Mouse (Mus musculus): ENCODE data around the gene Car7.

Car7 gene

DNA sequence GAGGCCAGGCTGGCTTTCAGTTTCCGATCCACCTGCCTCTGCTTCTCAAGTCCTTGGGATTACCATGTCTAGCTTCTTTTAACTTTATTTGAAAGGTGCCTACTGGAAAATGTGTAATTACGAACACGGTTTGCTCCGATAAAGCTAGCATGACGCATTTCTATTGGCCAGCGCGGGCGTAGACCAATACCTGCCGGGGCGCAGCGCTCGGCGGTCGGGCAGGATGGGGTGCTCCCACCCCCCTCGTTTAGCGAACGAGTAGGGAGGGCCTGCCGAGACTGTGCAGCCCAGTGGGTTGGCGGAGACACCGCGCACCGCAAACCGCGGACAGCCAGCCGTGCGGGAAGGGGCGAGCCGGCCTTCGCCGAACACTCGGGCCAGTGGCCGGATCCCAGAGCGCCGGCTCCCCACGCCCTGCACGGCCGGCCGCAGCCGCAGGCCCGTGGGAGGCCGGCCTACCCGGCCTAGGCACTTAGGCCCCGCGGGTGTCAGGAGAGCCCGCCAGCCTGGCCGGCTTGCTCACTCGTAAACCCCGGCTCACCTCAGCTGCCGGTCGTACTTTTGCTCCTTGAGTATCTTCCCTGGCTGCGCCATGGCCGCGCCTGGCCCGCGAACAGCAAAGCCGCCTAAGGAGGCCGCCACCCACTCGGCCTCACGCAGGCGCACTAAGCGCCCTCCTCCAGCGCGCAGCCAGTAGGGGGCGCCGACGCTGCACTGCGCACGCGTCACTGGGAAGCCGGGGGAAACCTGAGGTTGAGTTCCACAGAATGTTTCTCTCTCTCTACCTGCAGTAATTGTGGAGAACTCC, at the start of gene Car7, which contains the start of gene Nae1:
Car7 (plus strand) TSS at position 719 of the 808 bp plus-strand sequence.
Nae1 (minus strand) TSS at position 667 of the 808 bp plus-strand sequence.
- peak; percentile 95 for DNase-seq (ENCODE audit: low spot score)

DNA sequence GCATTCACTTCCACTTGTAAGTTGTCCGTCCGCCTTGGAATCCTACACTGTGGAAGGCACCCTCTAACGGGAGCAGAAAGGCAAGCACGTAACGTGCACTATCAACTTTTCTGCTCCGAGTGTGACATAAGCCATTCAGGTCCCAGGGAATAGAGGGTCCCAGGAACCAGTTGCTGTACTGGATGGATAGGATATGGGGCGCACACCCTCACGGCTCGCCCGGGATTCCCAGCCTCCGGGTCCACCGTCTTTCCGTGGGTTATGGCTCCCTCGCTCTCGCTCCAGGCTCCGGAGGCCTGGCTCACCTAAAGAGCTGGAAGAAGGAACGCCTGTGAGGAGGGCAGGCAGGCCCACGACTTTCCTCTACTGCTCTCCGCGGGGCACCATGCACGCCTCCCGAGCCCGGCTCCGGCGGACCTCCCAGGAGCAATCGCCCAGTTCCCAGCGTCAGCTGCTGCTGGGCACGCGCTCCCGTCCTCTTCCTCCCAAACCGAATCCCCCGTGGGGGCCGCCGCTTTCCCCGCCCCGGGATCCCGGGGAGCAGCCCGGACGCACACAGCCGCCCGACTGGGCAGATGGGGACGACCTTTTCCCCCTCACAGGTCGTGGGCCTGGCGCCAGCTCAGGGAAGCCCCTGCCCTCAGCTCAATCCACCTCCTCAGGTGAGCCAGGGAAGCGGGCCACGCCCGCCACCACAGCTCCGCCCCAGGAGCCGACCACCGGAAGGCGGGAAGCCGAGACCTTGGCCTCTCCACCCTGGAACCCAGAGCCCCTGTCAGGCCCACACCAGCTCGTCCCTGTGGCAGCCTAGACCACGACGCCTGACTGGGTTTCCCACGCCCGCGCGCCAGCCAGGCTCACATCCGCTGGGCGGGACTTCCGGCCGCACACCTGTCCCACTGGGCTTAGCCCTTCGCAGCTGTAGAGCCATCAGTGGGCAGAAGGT, 25.2 kb upstream of the Car7 start, which contains the start of gene Terb1:
Terb1 (minus strand) TSS at position 850 of the 946 bp plus-strand sequence.
- DNase-seq (ENCODE audit: low spot score): peak; percentile 34

DNA sequence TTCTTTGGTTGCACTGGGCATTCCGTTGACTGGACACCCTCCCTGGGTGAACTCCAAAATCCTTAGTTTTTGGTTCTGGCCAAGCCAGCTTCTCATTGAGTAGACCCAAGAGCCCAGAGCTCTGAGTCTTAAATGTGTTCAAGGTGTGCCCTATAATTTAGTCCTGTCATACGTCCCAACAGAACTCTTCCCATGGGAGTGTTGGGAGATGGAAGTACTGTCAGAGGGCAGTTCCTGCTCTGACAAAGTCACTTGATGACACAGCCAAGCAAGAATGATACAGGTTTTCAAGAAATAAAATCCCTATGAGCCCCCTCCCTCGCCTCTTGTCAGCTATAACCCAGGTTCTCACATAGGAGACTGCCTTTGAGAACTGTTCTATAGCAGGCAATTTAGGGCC, 24.4 kb upstream of the Car7 start:
- DNase-seq (ENCODE audit: low spot score): no peak

DNA sequence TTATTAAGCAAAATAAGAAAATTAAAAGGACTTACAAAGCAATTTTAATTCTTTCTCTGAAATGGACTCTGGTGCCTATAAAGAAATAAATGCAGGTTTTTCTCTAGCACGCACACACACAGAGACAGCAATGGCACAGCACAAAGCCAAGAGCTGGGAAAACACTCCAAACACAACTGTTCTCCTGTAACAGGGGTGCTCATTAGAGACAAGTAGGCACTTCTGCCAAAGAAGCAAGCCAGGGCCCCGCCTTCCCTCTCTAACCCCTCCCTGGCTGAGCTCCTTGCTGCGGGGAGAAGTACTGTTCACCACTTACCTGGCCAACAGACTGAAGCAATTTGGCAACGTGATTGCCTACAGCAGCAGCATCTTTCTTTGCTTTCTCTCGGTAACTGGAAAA, 16.6 kb upstream of the Car7 start:
- no peak for DNase-seq (ENCODE audit: low spot score)

DNA sequence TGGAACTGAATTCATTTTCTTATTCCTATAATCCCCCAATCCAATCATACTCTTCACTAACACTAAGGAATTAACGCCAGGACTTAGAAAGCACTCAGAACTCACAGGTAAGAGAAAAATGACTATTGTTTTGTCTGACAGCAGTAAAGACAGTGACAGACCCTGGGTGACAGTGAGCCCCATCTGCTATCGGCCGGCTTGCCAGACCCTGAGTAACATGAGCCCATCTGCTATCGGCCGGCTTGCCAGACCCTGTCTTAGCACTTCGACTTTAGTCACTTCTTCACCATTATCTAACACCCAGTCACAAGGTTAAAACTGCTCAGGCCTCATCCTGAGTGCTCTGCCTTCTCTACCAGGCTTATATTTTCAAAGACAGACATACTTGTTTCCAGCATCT, 4.8 kb upstream of the Car7 start:
- DNase-seq (ENCODE audit: low spot score): no peak

DNA sequence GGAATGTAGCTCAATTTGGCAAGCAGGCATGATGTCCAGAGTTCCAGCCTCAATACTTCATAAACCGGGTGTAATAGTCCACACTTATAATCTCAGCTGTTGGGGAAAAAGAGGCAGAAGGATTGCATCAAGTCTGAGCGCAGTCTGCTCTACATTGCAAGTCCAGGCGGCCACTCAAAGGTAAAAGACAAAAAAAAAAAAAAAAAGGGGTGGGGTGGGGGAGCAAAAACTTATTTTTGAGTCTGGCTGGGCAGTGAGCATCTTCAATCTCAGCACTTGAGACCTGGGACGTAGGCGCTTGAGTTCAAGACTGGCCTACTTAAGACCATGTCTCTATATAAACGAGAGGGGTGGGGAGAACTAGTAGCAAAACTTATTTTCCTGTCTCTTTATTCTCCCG, 938 bp upstream of the Car7 start:
- DNase-seq (ENCODE audit: low spot score): no peak

DNA sequence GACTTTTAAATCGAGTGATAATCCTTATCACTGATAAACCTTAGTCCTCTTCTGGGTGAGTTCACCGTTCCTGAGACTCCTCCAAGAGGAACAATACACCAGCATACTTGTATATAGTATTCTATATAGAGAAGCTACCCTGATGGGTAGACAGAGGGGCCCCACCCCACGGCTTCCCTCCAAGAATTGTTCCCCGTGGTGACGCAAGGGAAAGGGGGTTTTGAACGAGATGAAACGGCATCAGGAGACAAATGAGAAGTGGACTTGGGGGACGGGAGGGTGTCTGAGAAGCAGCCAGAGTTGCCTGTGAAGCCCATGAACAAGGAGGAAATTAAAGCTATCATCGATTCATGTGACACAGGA, 271 bp downstream of the Car7 start:
- DNase-seq (ENCODE audit: low spot score): no peak

DNA sequence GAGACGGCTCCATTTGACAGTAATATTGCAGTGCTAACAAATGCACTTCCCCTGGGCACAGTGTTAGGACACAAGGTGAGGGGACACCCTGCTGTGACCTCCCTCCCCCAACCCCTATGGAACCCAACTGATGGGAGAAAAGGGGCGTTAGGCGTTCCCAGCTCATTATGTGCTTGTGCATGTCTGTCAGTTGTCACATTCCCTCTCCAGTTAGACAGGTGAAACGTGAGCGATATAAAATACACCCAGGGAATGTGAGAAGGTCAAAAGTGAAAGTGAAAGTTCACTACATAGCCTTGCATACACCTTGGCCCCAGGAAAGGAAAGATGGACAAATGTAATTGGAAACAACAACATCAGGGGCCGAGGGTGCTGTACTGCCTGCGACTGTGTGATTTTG, 889 bp downstream of the Car7 start:
- DNase-seq (ENCODE audit: low spot score): no peak

DNA sequence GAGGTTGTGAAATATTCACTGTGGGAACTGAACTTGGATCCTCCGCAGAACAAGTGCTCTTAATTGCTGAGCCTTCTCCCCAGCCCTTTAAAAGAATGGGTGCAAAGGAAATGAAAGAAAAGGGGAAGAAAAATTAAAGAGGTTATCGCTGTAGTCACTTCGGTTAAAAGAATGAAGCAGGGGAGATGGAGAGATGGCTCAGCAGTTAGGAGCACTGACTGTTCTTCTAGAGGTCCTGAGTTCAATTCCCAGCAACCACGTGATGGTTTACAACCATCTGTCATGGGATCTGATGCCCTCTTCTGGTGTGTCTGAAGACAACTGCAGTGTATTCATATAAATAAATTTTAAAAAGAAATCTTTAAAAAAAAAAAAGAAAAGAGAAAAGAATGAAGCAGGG, 1.5 kb downstream of the Car7 start:
- DNase-seq (ENCODE audit: low spot score): no peak

DNA sequence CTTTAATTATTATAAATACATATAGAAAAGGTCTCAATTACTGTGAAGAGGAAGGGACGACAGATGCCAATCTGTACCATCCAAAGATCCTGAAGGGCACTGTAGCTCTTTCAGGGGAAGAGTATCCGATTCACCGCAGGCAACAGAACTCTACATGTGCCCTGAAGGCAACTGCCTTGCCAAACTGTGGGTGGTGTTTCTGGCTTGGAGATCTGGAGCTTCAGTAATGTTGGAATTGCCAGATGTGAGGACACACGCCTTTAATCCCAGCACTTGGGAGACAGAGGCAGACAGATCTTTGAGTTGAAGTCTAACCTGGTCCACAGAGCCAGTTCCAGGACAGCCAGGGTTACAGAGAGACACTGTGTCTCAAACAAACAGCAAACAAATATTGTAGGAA, 4.4 kb downstream of the Car7 start:
- DNase-seq (ENCODE audit: low spot score): no peak

DNA sequence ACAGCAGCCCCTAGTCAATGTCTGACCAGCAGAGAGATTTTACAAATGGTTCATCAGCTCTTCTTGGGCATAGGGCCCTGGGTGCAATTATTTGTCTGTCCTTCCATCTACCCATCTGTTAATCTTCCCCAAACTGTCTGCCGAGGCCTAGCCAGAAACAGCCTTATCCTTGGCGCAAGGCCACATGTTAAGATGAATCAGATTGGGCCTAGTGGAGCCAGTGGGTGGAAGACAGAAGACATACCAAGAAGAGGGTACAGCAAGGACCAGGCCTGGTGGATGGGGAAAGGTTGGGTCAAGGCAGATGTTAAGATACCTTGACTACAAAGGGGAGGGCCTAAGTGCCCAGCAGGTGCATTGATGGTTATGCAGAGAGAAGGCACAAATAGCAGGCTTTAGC, 5.1 kb downstream of the Car7 start:
- no peak for DNase-seq (ENCODE audit: low spot score)

DNA sequence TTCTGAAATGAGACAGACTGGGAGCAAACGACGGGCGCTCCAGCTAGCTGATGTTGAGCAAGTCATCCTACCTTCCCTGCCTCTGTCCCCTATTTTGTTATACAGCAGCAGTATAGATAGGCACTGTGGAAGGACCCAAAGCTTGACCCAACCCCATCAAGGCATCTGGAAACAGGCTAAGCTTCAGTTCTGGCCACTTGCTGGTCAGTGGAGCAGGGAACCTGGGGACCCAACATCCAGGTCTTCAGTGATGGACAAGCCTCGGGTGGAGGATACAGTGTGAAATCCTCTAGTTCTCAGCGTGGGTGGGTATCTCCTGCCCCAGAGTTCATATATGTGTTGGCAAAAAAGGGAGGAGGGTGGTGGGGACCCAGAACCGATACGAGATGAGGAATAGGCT, 5.7 kb downstream of the Car7 start:
- DNase-seq (ENCODE audit: low spot score): no peak

DNA sequence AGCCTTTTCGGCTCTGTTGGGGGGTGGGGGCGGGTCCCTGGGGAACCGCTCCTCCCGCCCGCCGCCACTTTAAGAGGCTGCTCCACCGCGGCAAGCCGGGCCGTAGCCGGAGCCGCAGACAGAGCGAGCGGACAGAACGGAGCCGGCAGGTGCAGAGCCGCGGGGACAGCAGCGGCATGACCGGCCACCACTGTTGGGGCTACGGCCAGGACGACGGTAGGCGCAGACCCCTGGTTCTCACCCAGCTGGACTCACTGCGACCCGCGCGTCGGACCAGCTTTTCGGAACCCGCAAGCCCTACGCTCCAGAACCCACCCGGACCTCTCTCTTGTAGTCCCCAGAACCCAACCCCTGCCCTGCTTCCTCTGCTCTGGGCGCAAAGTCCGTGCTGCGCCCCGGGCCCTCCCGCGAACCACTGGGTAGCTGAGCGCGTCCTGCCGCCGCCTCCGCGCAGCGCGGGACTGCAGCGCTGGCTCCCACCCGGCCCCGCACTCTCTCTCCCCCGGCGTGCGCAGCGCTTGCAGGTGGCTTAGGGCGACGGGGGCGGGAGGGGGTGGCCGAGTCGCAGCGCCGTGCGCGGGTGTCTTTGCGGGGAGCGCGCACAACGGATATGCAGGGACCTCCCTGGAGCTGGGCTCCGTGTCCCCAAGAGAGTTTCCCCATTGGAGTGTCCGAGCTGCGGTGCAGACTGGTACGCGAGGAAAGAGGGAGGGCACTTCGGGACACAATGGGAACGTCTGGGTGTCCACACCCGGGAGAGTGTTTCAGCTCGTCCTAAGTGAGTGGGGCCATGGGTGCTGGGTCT, 6.4 kb downstream of the Car7 start:
- no peak for DNase-seq (ENCODE audit: low spot score)

DNA sequence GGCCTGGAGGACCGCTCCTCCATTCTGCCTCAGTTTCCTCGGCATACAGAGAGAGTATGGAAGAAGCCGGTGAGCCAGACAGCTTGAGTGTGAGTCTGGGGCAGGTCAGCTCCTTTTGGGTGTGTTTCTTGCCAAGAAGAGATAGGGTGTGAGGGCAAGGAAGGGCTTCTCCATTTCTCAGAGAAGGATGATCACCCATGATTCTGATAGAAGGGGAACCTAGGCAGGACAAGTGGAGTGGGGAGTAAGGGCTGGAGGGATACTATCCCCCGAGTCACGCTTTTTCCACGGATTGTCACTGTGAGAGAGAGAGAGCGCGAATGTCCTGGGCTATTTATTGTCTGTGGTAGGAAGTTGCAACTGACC, 7.0 kb downstream of the Car7 start:
- DNase-seq (ENCODE audit: low spot score): no peak

DNA sequence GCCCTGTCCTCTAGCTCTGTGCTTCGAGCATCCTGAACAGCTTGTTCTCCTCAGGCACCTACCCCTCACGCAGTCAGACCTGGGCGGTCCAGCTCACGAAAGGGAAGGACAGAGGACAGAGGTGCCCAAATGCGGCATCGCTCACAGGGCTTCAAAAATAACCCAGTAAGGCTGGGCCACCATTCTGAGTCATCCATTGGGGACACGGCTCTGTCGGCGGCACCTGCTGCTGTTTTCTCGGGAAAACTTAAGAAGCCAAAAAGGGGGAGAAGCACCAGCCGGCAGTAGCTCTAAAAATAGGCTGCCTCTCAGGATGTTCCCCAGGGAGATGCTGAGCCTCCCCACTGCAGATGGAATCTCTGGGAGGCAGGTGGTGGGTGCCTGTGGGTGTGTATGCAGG, 7.7 kb downstream of the Car7 start:
- no peak for DNase-seq (ENCODE audit: low spot score)

DNA sequence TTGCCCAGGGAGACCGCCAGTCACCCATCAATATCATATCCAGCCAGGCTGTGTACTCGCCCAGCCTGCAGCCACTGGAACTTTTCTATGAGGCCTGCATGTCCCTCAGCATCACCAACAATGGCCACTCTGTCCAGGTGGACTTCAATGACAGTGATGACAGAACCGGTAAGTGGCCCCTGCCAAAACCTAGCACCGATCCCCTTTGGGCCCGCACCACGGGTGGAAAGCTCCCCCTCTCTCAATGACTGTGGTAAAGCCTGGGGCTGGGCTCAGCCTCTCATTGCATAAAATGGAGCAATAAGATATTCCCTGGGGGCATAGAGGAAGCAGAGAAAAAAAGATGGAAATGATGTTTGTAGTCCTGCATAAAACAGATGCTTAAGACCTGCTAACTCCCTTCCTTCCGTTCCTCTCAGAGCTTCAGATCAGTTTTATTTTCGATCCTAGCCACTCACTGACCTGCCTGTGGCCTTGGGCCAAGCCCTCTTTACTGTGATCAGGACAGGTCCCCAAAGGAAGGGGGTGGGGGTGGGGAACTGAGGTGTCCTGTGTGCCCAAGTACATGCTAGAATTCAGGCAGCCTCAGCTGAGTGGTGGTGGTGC, 9.1 kb downstream of the Car7 start:
- DNase-seq (ENCODE audit: low spot score): no peak

DNA sequence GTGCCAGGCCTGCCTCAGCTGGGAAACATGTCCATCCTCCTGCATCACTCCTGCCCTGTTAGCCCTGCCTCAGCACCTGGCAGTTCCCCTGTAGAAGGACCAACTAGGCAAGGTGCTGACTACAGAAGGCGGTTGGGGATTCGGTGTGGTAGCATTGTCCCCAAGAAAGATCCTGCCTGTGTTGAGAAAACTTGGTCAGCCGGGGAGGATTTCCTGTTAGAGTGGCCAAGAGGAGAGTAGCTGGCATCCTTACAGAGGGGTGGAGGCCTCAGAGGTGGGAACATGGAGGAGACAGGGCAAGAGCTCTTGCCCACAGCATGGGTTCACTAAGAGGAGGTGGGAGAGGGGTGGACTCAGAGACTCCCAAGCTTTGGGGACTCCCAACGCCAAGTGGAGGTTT, 20.7 kb downstream of the Car7 start:
- no peak for DNase-seq (ENCODE audit: low spot score)

DNA sequence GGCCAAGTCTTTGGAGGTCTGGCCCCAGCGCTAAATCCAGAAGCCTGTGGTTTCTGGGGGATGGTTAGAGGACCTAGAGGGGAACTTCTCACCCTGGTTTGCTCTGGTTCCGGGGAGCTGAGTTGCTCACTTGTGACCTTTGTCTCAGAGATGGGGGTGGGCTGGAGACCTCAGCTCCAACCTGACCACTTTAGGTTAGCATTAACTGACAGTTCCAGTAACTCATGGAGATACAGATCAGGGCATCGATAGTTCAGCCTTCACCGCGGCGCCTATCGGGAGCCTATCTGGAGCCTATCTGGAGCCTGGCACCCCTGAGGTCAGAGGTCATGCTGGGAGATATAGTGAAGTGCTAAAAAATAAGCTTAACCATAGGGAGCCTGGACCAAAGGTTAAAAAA, 22.7 kb downstream of the Car7 start:
- DNase-seq (ENCODE audit: low spot score): no peak

DNA sequence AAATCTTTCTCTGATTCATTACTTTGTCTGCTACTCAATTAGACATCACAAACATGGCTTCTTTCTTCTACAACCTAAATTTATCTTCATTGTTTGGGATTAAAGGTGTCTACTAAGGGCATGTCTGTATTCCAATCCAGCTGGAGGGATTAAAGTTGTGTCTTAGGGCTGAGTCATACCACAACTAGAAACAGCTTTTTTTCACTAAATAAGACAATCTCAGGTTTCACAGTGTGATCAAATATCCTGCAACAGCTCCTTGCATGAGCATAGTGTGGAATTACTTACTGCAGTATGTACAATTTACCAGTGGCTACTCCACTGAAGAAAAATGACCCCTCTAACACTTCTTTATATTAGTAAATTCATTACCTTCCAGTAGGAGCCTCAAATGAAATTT, 26.2 kb downstream of the Car7 start:
- no peak for DNase-seq (ENCODE audit: low spot score)

DNA sequence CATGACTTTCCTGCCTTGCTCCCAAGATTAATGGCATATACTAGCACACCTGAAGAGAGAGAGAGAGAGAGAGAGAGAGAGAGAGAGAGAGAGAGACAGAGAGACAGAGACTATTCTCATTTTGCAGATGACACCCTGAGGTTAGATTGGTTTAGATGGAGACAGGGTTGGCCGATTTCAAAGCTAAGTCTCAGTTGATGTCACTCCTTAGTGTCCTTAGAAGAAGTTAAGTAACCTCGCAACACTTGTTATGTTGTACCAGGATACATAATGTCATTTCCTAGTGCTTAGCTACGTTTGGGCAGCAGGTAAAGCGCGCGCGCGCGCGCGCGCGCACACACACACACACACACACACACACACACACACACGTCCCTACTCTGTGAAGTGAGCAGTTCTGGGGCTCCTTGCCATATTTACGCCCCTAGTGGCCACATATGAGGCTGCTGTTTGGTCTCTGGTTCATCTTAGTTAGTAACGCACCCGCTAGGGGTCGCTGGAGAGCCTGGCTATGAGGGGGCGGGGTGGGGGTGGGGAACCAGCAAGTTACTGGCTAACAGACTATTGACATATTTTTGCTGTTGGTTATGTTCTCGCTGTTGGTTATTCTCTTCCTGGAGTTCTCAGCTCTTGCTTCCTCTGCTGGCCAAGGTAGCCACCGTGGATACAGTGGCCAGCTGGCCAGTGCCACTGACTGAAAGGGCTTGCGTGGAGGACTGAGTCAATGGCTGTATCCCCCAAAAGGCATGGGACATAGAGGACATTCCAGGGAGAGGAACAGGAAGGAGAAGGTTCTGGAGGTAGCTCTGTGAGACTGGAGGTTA, 30.4 kb downstream of the Car7 start:
- DNase-seq (ENCODE audit: low spot score): peak; percentile 75

DNA sequence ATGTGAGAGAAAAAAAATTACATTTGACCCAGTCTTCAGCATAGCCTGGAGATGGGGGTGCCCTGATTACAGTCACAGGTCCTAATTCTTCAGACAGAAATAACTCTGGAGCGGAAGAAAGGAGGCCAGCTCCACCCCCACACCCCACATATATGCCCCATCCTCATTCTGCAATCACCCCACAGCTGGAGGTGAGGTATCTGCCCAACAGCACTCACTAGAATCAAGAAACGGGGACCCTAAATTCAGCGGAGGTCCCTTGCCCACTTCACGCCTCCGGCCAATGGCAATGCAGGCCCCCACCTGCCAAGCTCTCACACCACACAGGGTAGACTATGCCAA, 30.9 kb downstream of the Car7 start:
- no peak for DNase-seq (ENCODE audit: low spot score)
